Comparison of ENCODE assay signal across 8 mouse cellular contexts in the genomic region with DNA sequence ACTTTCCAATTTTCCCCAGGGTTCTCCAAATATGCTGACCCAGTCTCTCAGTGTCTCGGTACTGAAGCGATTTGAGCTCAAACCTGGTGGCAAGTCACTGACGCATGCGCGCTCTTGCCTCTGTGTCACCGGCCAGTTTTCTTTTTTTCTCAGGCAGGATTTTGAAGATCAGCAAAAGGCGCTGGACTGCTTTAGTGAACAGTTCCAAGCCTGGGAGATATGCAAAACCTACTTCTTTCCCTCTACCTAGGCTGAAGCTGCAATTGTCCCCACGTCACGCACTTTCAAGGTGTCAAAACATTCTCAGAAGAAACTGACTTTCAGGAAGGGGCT. TPM values are rescaled to one million over a fixed set of nuclear protein-coding genes. Genes with fewer than 3 reads are reported as not detected.
DNase-seq lines count a peak whose midpoint lies in the region; ATAC-seq lines count a peak whose summit lies in the region.

No protein-coding gene starts in this region.

- 0% methylated on average over 9 of the region's 9 CpGs for WGBS in hindbrain, embryonic 10.5 days

- peak overlapping the region; percentile 83 for H3K4me3 ChIP-seq in hindbrain, embryonic 10.5 days

- H3K9me3 ChIP-seq in hindbrain, embryonic 10.5 days, result no peaks in the 10 kb centered on the region

- peaks cover 26% of the 10 kb centered on the region for H3K4me1 ChIP-seq in hindbrain, embryonic 10.5 days (replicated peaks)

- no peaks in the 10 kb centered on the region for H3K36me3 ChIP-seq in hindbrain, embryonic 10.5 days

- peak; percentile 34 for ATAC-seq in activated CD4-positive, CD25-positive, alpha-beta regulatory T cell, adult 4 months
- no peak; the same call in none of the 2 replicates for ATAC-seq in granulocyte monocyte progenitor cell, adult 5-6 weeks (replicated peaks; ENCODE audit: poor library complexity, severe bottlenecking)

- H3K27ac ChIP-seq in hindbrain, embryonic 10.5 days, result peak overlapping the region; percentile 91

- peaks cover 16% of the 10 kb centered on the region for H3K27me3 ChIP-seq in hindbrain, embryonic 10.5 days (ENCODE audit: insufficient read depth, poor library complexity, severe bottlenecking)

- peak; percentile 5 for DNase-seq in cerebellum, adult 8-10 months
- DNase-seq in forelimb bud, embryonic 11.5 days (ENCODE audit: low read depth, low spot score), result peak; percentile 64
- no peak for DNase-seq in hindbrain, embryonic 10.5 days (ENCODE audit: low spot score)
- DNase-seq in layer of hippocampus, postnatal 36 days, result peak; percentile 23 to 34
- DNase-seq in lung, postnatal 36 days, result peak; percentile 66
- DNase-seq in retina, postnatal 7 days (ENCODE audit: low read depth, low spot score), result peak; percentile 23

RNA-seq across cellular contexts. Expression of a gene that starts 0.5 kb away (rescaled TPM):
- 10 to 100 TPM in 1 of 2 experiments, 1 to 10 TPM in 1; 8.7 to 12.2 TPM for polyA plus RNA-seq in activated CD4-positive, CD25-positive, alpha-beta regulatory T cell, adult 4 months (2017; shearing (Covaris generic))
- 8.9 and 12.2 TPM in 2 replicates for polyA plus RNA-seq in hindbrain, embryonic 10.5 days (2016; fragmentation: Nextera tagmentation; extraction: Ambion mirVana)
- 10 to 100 TPM; 14.1 to 16.2 TPM for total RNA-seq in layer of hippocampus, postnatal 36 days (2021)
- total RNA-seq in granulocyte monocyte progenitor cell, adult 5-6 weeks (2014; fragmentation: Nextera tagmentation), result 52.5 and 75.4 TPM in 2 replicates
- total RNA-seq in granulocyte monocyte progenitor cell, adult 5-6 weeks (2017), result 84.4 and 85.7 TPM in 2 replicates
